Mouse (Mus musculus): ENCODE measurements around the gene Tlr5.

DNA sequence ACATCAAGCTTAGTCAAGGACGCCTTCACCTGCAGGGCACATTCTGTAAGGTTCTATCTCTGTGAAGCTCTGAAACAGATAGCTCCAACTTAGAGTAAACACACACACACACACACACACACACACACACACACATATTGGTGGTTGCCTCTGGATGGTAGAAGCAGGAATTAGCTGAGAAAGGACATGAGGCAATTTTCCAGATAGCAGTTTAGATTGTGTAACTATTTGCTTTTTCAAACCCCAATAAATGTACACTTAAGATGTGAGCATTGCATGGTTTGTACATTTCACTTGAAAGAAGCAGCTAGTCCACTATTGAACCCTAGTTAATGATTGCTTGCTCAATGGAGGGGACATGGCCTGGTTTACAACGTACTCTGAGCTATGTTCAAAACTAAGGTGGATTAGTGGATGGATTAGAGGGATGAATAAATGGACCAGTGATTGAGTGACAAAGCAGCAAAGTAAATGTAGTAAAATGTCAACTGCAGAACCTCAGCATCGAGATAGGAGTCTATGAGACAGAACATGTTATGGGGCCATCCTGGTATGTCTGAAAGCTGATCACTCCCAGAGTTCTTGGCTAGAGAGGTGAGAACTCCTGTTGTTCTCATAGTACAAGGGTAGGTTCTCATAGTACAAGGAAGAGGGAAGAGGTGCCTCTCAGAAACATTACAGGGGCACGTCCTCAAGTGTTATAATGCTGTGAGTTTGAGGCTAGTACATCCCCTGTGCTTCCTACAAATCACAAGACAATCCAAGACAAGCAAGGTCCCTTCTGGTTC lies 40.3 kb upstream of the Tlr5 start:
- TF ChIP-seq CTCF (IDR thresholded peaks at IDR 0.05; ENCODE audit: borderline replicate concordance, insufficient read depth, low read length) (no peak), POLR2A (IDR thresholded peaks at IDR 0.05; ENCODE audit: low read depth, low read length) (no peak)
